Mouse (Mus musculus) hindbrain, embryonic 16.5 days (tissue): ENCODE measurements around the gene Exoc6b. TPM values are rescaled to one million over a fixed set of nuclear protein-coding genes. Genes with fewer than 3 reads are reported as not detected.
A peak's percentile ranks its signal among the peaks of the same experiment; 100 is the strongest.

Experiments
- ATAC-seq: fragments of 200-750 bp; cut with Nextera tagmentation; 2 replicates; pipeline ENCODE4 v1.8.0; 2017; ENCODE audit warnings: moderate TSS enrichment, moderate library complexity
- H3K27ac ChIP-seq: fragments of 300-500 bp; sonication (generic); 2 replicates; pipeline ENCODE4 v1.5.1; 2014; ENCODE audit warnings: low read depth, mild to moderate bottlenecking, control low read depth, low read length, moderate library complexity
- H3K27me3 ChIP-seq: fragments of 300-500 bp; sonication (generic); replicated peaks from 2 replicates; pipeline ENCODE4 v1.6.1; 2014; ENCODE audit warnings: low read length; ENCODE audit not compliant: control insufficient read depth, insufficient read depth
- H3K36me3 ChIP-seq: fragments of 300-500 bp; sonication (generic); 2 replicates; pipeline ENCODE4 v1.6.1; 2014; ENCODE audit warnings: mild to moderate bottlenecking, low read length, moderate library complexity, mixed read lengths; ENCODE audit not compliant: control insufficient read depth, insufficient read depth
- H3K4me1 ChIP-seq: fragments of 300-500 bp; sonication (generic); 2 replicates; pipeline ENCODE4 v1.6.1; 2014; ENCODE audit warnings: low read depth, low read length; ENCODE audit not compliant: control insufficient read depth, insufficient read depth
- H3K4me2 ChIP-seq: fragments of 300-500 bp; sonication (generic); 2 replicates; pipeline ENCODE4 v1.6.1; 2014; ENCODE audit warnings: mild to moderate bottlenecking, low read length, control low read depth, moderate library complexity
- H3K4me3 ChIP-seq: fragments of 300-500 bp; sonication (generic); 2 replicates; pipeline ENCODE4 v1.5.1; 2014; ENCODE audit warnings: mild to moderate bottlenecking, low read length, control low read depth, moderate library complexity
- H3K9ac ChIP-seq: fragments of 300-500 bp; sonication (generic); 2 replicates; pipeline ENCODE4 v1.6.1; 2014; ENCODE audit warnings: low read depth, mild to moderate bottlenecking, control low read depth, low read length, moderate library complexity
- H3K9me3 ChIP-seq: fragments of 300-500 bp; sonication (generic); 2 replicates; pipeline ENCODE4 v1.6.1; 2014; ENCODE audit warnings: mild to moderate bottlenecking, low read length, moderate library complexity; ENCODE audit not compliant: control insufficient read depth
- WGBS: fragments of 180-500 bp; shearing (Covaris S2); extraction: QIAGEN DNeasy Blood & Tissue Kit; methylation state at CpG from one replicate; pipeline ENCODE4 v1.1.7; 2014; 5-methylcytosine and 5-hydroxymethylcytosine counted together
- polyA plus RNA-seq: library from polyadenylated mRNA; unstranded; fragments of >200 nt; fragmentation: Nextera tagmentation; extraction: Ambion mirVana; gene quantifications from 2 replicates; pipeline ENCODE4 v1.2.1, GENCODE M21; 2015

The Exoc6b gene
- polyA plus RNA-seq, 1 experiment from 2014 or later: 46.5 TPM

DNA sequence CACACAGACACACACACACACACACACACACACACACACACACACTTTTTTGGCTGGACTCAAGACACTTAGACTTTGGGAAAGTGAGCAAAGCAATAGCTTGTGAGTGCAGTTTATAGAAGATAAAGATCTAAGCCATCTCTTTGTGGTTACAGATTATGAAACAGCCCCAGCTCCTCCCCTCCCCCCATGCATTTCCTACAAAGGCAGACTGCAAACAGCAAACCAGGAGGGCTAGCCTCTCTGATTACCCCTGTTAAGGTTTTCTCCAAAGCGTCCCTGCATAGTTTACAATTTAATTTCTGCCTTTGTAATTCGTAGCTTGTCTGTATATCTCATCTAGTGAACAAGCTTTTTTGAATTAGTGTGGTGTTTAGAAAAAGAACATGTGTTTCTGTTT lies 412.6 kb downstream of the Exoc6b start:
- Histone ChIP-seq H3K9ac (no peak overlapping the region), H3K4me2 (no peak overlapping the region), H3K27me3 (no peaks in the 10 kb centered on the region), H3K4me1 (no peaks in the 10 kb centered on the region), H3K36me3 (no peaks in the 10 kb centered on the region), H3K4me3 (no peak overlapping the region), H3K27ac (no peak overlapping the region), H3K9me3 (no peaks in the 10 kb centered on the region)
- ATAC-seq: no peak
- WGBS: 69% methylated on average over 2 of the region's 2 CpGs

- Histone ChIP-seq H3K27ac (no peak overlapping the region), H3K27me3 (no peaks in the 10 kb centered on the region), H3K9ac (no peak overlapping the region), H3K4me1 (peaks cover 6% of the 10 kb centered on the region), H3K4me3 (no peak overlapping the region), H3K4me2 (no peak overlapping the region), H3K9me3 (no peaks in the 10 kb centered on the region), H3K36me3 (no peaks in the 10 kb centered on the region)
- ATAC-seq: no peak
- 76% methylated on average over 3 of the region's 3 CpGs for WGBS
Observed at GRCm38 (mm10) chr6:84651902-84652301, 417.4 kb downstream of the Exoc6b start.

DNA sequence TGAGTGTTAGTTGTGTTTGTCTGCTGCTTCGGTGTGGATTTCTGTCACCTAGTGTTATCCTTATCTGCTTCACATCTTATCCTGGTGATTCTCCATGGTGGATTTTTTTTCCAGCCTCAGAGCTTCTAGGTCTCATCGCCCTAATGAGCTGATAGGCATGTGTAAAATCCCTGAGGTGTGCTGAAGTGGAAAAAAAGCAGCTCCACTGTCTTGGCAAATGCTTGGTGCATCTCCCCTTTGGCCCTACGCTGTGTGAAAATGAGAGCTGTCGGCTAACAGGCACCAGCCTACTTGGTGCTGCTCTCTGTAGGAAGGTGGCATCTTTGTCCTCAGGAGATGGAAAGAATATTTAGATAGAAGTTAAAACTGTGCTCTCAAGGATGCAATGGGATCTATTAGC lies 422.1 kb downstream of the Exoc6b start:
- no peaks in the 10 kb centered on the region for H3K27me3 ChIP-seq
- 54% methylated on average over 4 of the region's 4 CpGs for WGBS
- ATAC-seq: peak; percentile 40; the same call in 1 of the 2 replicates
- no peak overlapping the region for H3K9ac ChIP-seq
- H3K4me3 ChIP-seq: no peak overlapping the region
- no peak overlapping the region; the same call in 1 of the 2 replicates for H3K27ac ChIP-seq
- no peak overlapping the region for H3K4me2 ChIP-seq
- no peaks in the 10 kb centered on the region for H3K36me3 ChIP-seq
- peaks cover 17% of the 10 kb centered on the region for H3K4me1 ChIP-seq
- no peaks in the 10 kb centered on the region for H3K9me3 ChIP-seq

DNA sequence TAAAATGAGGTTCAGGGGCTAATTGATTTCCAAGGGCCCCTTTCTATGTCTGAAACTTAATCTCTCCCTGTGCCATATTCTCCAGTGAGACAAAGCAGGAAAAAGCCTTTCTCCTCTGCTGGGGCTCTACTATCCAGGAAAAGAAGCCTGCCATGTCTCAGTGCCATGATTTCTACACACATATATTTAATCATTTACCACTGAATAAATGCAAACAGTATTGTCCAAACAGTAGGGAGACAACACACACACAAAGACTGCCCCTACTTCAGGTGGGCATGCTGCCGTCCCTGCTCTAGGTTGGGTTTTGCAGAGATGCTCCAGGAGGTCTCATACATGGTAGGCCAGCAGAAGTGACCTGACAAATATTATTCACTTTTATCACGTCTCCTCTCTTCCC lies 422.6 kb downstream of the Exoc6b start:
- Histone ChIP-seq H3K36me3 (no peaks in the 10 kb centered on the region), H3K27me3 (no peaks in the 10 kb centered on the region), H3K27ac (no peak overlapping the region), H3K9ac (no peak overlapping the region), H3K4me2 (no peak overlapping the region), H3K4me1 (peaks cover 17% of the 10 kb centered on the region), H3K4me3 (no peak overlapping the region), H3K9me3 (no peaks in the 10 kb centered on the region)
- 61% methylated on average over 2 of the region's 2 CpGs for WGBS
- no peak for ATAC-seq

DNA sequence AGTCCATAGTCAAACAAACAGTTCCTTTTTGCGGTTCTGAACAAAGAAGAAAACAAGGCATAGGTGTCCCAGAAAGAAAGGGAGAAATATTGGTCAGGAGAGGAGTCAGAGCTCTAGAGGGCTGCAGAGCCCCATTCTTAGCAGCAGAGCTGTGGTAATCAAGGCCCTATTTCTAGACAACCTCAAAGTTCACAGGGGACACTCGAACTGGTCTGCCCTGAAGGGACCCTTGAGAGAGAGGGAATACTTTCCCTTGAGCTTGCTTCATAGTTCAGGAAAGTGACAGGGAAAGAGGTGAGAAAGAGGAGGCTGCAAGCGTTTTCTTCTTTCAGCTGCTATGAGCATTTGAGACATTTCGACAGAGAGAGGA lies 428.3 kb downstream of the Exoc6b start:
- Histone ChIP-seq H3K27me3 (no peaks in the 10 kb centered on the region), H3K4me3 (no peak overlapping the region), H3K9ac (no peak overlapping the region), H3K27ac (no peak overlapping the region), H3K36me3 (no peaks in the 10 kb centered on the region), H3K9me3 (no peaks in the 10 kb centered on the region), H3K4me2 (no peak overlapping the region), H3K4me1 (peaks cover 3% of the 10 kb centered on the region; the same call in 1 of the 2 replicates)
- WGBS: 77% methylated on average over 4 of the region's 4 CpGs
- no peak for ATAC-seq

- H3K36me3 ChIP-seq: no peaks in the 10 kb centered on the region
- no peak for ATAC-seq
- no peaks in the 10 kb centered on the region for H3K4me1 ChIP-seq
- no peak overlapping the region for H3K27ac ChIP-seq
- H3K4me3 ChIP-seq: no peak overlapping the region
- H3K9me3 ChIP-seq: no peaks in the 10 kb centered on the region
- H3K4me2 ChIP-seq: no peak overlapping the region
- WGBS: 64% methylated on average over 9 of the region's 9 CpGs
- H3K27me3 ChIP-seq: no peaks in the 10 kb centered on the region
- H3K9ac ChIP-seq: no peak overlapping the region
Observed at GRCm38 (mm10) chr6:84640324-84641061, 428.8 kb downstream of the Exoc6b start.

DNA sequence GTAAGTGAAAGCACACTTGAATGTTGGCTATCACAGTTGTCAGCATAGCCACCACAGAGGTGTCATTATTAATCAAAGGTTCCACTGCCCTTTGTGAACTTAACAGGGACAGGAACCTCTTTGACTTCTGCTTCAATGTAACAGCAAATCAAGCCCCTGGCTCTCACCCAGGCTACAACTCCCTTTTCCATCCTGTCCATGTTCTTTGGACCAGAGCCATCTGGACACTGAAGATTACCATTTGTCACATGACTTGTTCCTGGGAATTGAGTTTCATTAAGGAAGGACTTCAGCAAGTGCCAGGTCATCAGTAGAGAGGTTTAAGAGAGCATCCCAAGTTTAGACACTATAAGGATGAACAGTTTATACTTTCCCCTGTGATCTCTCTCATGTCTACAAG lies 431.1 kb downstream of the Exoc6b start:
- Histone ChIP-seq H3K27ac (no peak overlapping the region), H3K4me2 (no peak overlapping the region), H3K9me3 (no peaks in the 10 kb centered on the region), H3K36me3 (no peaks in the 10 kb centered on the region), H3K9ac (no peak overlapping the region), H3K4me3 (no peak overlapping the region), H3K4me1 (no peaks in the 10 kb centered on the region), H3K27me3 (no peaks in the 10 kb centered on the region)
- ATAC-seq: no peak

- no peak overlapping the region for H3K9ac ChIP-seq
- H3K27me3 ChIP-seq: no peaks in the 10 kb centered on the region
- H3K36me3 ChIP-seq: no peaks in the 10 kb centered on the region
- H3K4me3 ChIP-seq: no peak overlapping the region
- no peak overlapping the region for H3K4me2 ChIP-seq
- no peak for ATAC-seq
- 83% methylated on average over 2 of the region's 2 CpGs for WGBS
- H3K9me3 ChIP-seq: no peaks in the 10 kb centered on the region
- H3K4me1 ChIP-seq: no peaks in the 10 kb centered on the region
- no peak overlapping the region for H3K27ac ChIP-seq
Observed at GRCm38 (mm10) chr6:84631588-84631987, 437.7 kb downstream of the Exoc6b start.

DNA sequence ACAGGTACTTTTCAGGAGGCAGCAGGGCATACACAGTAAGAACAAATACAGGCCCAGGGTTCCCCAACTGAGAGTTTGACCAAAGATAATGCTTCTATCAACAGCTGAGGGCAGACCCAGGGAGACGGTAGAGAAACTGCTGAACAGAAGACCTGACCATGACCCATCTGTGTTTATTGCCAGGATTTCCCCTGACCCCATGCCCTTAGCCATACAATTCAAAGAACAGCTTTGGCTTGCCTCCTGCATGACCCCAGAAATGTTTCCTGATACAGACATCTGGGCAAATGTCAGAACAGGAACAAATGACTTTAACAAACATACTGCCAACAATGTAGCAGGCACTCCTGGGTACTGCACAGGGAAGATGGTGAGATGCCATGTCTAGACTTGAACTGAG lies 439.0 kb downstream of the Exoc6b start:
- Histone ChIP-seq H3K9ac (no peak overlapping the region), H3K4me1 (no peaks in the 10 kb centered on the region), H3K27me3 (no peaks in the 10 kb centered on the region), H3K36me3 (no peaks in the 10 kb centered on the region), H3K9me3 (no peaks in the 10 kb centered on the region), H3K4me3 (no peak overlapping the region), H3K27ac (no peak overlapping the region), H3K4me2 (no peak overlapping the region)
- WGBS: 25% methylated on average over 1 of the region's 1 CpGs
- no peak for ATAC-seq

- no peaks in the 10 kb centered on the region for H3K9me3 ChIP-seq
- WGBS: 92% methylated on average over 5 of the region's 5 CpGs
Observed at GRCm38 (mm10) chr6:84628831-84629230, 440.5 kb downstream of the Exoc6b start.

More at GRCm38 (mm10) chr6:84628831-84629230, 440.5 kb downstream of the Exoc6b start:
- ATAC-seq: no peak
- Histone ChIP-seq H3K36me3 (no peaks in the 10 kb centered on the region), H3K27ac (no peak overlapping the region), H3K4me1 (no peaks in the 10 kb centered on the region), H3K4me2 (no peak overlapping the region), H3K9ac (no peak overlapping the region), H3K27me3 (no peaks in the 10 kb centered on the region), H3K4me3 (no peak overlapping the region)
